Mouse (Mus musculus) intestine, postnatal 0 days (tissue): ENCODE results near the gene Ppp1r15a. TPM values are rescaled to one million over a fixed set of nuclear protein-coding genes. Genes with fewer than 3 reads are reported as not detected.

Experiments used
- ATAC-seq: fragments of 200-750 bp; cut with Nextera tagmentation; 2 replicates; pipeline ENCODE4 v1.8.0; 2017; ENCODE audit warnings: mild to moderate bottlenecking, moderate TSS enrichment, moderate library complexity
- H3K27ac ChIP-seq: fragments of 300-500 bp; sonication (generic); 2 replicates; pipeline ENCODE4 v1.5.1; 2014; ENCODE audit warnings: mild to moderate bottlenecking, low read depth, low read length, moderate library complexity
- H3K27me3 ChIP-seq: fragments of 300-500 bp; sonication (generic); replicated peaks from 2 replicates; pipeline ENCODE4 v1.6.1; 2014; ENCODE audit warnings: low read length, mixed read lengths; ENCODE audit not compliant: control insufficient read depth, insufficient read depth
- H3K36me3 ChIP-seq: fragments of 300-500 bp; sonication (generic); 2 replicates; pipeline ENCODE4 v1.6.1; 2014; ENCODE audit warnings: mild to moderate bottlenecking, moderate library complexity; ENCODE audit not compliant: control insufficient read depth, insufficient read depth
- H3K4me1 ChIP-seq: fragments of 300-500 bp; sonication (generic); replicated peaks from 2 replicates; pipeline ENCODE4 v1.6.1; 2014; ENCODE audit warnings: antibody characterized with exemption, low read length, mixed read lengths; ENCODE audit not compliant: control insufficient read depth, insufficient read depth
- H3K4me2 ChIP-seq: fragments of 300-500 bp; sonication (generic); replicated peaks from 2 replicates; pipeline ENCODE4 v1.6.1; 2014; ENCODE audit warnings: low read depth, mild to moderate bottlenecking, moderate library complexity
- H3K4me3 ChIP-seq: fragments of 300-500 bp; sonication (generic); 2 replicates; pipeline ENCODE4 v1.5.1; 2014; ENCODE audit warnings: low read depth, low read length
- H3K9ac ChIP-seq: fragments of 300-500 bp; sonication (generic); 2 replicates; pipeline ENCODE4 v1.6.1; 2014; ENCODE audit warnings: mild to moderate bottlenecking, low read depth, low read length
- H3K9me3 ChIP-seq: fragments of 300-500 bp; sonication (generic); 2 replicates; pipeline ENCODE4 v1.6.1; 2016; ENCODE audit warnings: mixed run types; ENCODE audit not compliant: control insufficient read depth
- CTCF ChIP-seq: sonication (generic); IDR thresholded peaks from 2 replicates; pipeline ENCODE4 v1.5.1; 2016; ENCODE audit warnings: low read depth, mild to moderate bottlenecking, control low read depth, antibody characterized with exemption, moderate library complexity
- WGBS: fragments of 180-500 bp; shearing (Covaris S2); extraction: QIAGEN DNeasy Blood & Tissue Kit; methylation state at CpG from one replicate; pipeline ENCODE4 v1.1.7; 2014; 5-methylcytosine and 5-hydroxymethylcytosine counted together
- polyA plus RNA-seq: library from polyadenylated mRNA; unstranded; fragments of >200 nt; fragmentation: Nextera tagmentation; extraction: Ambion mirVana; gene quantifications from 2 replicates; pipeline ENCODE4 v1.2.1, GENCODE M21; 2015

Gene Ppp1r15a
- polyA plus RNA-seq, 1 experiment from 2014 or later, result 9.0 TPM

DNA sequence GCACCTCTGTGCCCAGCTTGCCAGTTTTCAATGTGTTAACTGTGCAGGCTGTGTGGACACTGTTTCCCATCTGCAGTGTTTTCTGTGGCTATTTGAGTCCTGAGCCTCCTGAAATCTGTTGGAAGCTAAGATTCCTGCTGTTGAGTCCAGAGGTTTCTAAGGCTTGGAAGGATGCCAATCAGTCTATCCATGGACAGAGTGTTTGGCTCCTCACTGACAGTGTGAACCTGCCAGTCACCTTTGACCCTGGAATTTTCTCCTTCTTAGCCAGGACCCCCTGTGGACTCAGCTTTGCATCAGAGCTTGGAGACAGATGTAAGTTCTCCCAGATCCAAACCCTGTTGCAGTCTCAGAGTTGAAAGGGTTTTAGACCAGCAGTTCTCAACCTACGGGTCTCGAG, 14.1 kb upstream of the Ppp1r15a start:
- H3K9ac ChIP-seq, result no peak overlapping the region
- H3K4me2 ChIP-seq, result no peak overlapping the region
- no peaks in the 10 kb centered on the region for H3K9me3 ChIP-seq
- WGBS, result 68% methylated on average over 2 of the region's 2 CpGs
- H3K27ac ChIP-seq, result no peak overlapping the region
- no peak for ATAC-seq
- no peaks in the 10 kb centered on the region for H3K27me3 ChIP-seq
- no peak for TF ChIP-seq CTCF
- no peaks in the 10 kb centered on the region for H3K4me1 ChIP-seq
- no peak overlapping the region for H3K4me3 ChIP-seq
- H3K36me3 ChIP-seq, result no peaks in the 10 kb centered on the region

DNA sequence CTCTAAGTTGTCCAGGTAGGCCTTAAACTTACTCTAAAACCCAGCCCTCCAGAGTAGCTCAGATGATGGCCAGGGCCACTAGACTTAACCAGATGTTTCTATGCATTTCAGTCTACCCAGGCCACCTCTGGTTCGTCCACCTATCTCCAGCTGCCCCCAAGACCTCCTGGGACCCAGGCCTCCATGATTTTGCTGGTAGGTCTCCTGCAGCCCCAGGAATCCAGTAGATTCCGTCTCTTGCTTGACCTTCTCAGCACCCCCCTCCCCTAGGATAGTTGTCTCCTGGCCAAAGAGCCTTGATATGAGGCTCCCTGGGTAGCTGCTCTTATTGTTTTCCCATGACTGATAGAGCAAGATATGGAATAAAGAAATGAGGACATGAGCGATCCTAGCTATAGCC, 13.0 kb upstream of the Ppp1r15a start:
- H3K36me3 ChIP-seq, result no peaks in the 10 kb centered on the region
- H3K4me2 ChIP-seq, result peak overlapping the region; percentile 88; the same call in 1 of the 2 replicates
- ATAC-seq, result peak; percentile 3; the same call in 1 of the 2 replicates
- H3K4me1 ChIP-seq, result no peaks in the 10 kb centered on the region
- H3K4me3 ChIP-seq, result no peak overlapping the region
- no peaks in the 10 kb centered on the region for H3K9me3 ChIP-seq
- no peak for TF ChIP-seq CTCF
- no peak overlapping the region for H3K9ac ChIP-seq
- 76% methylated on average over 3 of the region's 3 CpGs for WGBS
- no peak overlapping the region for H3K27ac ChIP-seq
- H3K27me3 ChIP-seq, result no peaks in the 10 kb centered on the region

DNA sequence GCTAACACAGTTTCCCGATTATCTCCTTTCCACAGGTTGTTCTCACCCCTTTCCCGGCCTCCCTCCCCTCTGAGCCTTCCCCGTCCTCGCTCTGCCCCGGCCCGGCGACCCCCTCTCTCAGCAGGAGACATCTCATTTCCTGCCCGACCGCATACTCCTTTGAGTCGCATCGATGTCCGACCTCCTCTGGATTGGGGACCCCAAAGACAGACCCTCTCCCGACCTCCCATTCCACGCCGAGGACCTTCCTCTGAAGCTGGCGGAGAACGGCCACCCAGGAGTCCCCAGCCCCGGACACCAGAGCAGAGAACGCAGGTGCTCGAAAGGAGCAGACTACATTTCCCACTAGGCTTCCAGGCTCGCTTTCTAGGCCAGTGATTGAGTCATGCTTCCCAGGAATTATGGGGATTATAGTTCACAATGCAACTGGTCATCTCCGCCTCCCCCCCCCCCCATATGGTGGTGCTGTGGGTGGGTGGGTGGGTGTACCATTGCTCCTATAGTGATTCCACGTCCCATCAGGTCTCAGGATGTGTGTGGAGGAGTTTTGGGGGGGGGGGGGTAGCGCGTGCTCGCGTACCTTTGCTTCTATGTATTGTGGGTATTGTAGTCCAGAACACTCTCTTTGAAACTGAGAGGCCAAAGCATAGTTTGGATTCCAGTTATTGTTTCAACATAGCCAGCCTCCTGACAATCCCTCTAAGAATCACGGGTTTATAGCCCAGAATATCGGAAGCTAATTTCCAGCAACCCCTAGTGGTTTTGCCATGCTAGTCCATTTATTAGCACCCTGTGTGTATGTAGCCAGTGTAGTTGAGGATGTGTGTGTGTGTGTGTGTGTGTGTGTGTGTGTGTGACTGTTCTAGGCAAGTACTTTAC, 12.3 kb upstream of the Ppp1r15a start:
- Histone ChIP-seq H3K27ac (no peak overlapping the region), H3K36me3 (no peaks in the 10 kb centered on the region), H3K27me3 (no peaks in the 10 kb centered on the region), H3K4me1 (no peaks in the 10 kb centered on the region), H3K4me2 (peak overlapping the region; percentile 88), H3K9me3 (no peaks in the 10 kb centered on the region), H3K9ac (peak overlapping the region; percentile 48), H3K4me3 (peak overlapping the region; percentile 49)
- peak; percentile 72 for ATAC-seq
- TF ChIP-seq CTCF, result peak; percentile 65
- WGBS, result 4% methylated on average over 29 of the region's 29 CpGs

DNA sequence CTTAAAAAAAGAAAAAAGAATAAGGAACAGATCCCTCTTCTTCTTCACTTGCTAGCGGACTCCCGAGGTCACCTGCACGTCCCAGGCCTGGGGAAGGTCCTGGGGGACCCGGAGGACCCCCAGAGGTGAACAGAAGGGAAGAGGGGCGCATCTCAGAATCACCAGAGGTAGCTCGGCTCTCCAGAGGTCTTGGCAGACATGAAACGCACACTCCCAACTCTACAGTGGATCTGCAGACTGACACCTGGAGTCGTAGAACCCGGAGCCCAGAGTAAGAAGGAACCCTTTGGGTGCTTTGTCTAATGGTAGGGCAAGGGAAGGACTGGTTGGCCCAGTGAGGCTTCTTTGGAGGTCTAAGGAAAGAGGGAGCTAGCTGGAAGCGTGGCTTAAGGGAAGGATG, 11.5 kb upstream of the Ppp1r15a start:
- no peak for ATAC-seq
- peak overlapping the region; percentile 49; the same call in 1 of the 2 replicates for H3K4me3 ChIP-seq
- H3K27ac ChIP-seq, result no peak overlapping the region
- H3K4me1 ChIP-seq, result no peaks in the 10 kb centered on the region
- no peaks in the 10 kb centered on the region for H3K27me3 ChIP-seq
- H3K36me3 ChIP-seq, result no peaks in the 10 kb centered on the region
- 0 out of 2 replicates have a peak overlapping the region, but pooled peaks have one; percentile 48 for H3K9ac ChIP-seq
- 83% methylated on average over 10 of the region's 10 CpGs for WGBS
- H3K9me3 ChIP-seq, result no peaks in the 10 kb centered on the region
- peak overlapping the region; percentile 88 for H3K4me2 ChIP-seq
- no peak for TF ChIP-seq CTCF

DNA sequence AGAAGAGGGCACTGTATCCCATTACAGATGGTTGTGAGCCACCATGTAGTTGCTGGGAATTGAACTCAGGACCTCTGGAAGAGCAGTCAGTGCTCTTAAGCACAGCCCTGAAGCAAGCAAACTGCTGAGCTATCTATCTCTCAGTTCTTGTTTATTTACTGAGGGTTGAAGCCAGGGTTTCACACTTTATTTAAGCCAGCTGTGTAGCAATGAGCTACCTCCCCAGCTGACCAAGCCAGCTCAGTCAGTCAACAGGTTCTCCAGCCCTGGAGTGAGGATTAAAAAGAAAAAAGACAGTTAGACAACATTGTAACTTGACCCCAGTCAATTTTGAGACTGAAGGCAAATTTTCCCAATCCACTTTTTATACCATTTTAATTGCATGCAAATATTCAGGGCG, 9.6 kb upstream of the Ppp1r15a start:
- Histone ChIP-seq H3K27me3 (no peaks in the 10 kb centered on the region), H3K9me3 (no peaks in the 10 kb centered on the region), H3K27ac (no peak overlapping the region), H3K36me3 (no peaks in the 10 kb centered on the region), H3K4me1 (no peaks in the 10 kb centered on the region), H3K9ac (no peak overlapping the region), H3K4me3 (no peak overlapping the region), H3K4me2 (no peak overlapping the region)
- WGBS, result 88% methylated on average over 1 of the region's 1 CpGs
- TF ChIP-seq CTCF, result 0 out of 2 replicates have a peak, but pooled peaks have one; percentile 18
- no peak for ATAC-seq

DNA sequence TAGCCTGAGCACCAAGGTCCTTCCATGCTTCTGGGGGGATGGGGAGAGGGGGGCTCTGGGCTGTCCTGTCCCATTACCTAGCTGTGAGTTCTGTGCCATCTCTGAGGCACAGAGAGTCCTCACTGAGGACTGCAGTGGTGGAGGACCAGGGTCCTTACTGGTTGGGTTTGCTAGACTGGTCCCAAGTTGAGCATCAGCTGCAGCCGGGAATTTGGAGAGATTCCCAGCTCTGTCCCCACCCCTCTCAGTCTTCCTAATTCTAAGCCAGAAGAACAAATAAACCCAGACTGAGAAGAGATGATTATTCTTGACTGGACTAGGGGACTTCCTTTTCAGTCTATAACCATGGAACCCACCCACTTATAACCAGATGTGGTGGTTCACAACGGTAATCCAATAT, 4.6 kb upstream of the Ppp1r15a start:
- Histone ChIP-seq H3K27ac (no peak overlapping the region), H3K9me3 (no peaks in the 10 kb centered on the region), H3K36me3 (no peaks in the 10 kb centered on the region), H3K27me3 (no peaks in the 10 kb centered on the region), H3K4me2 (no peak overlapping the region), H3K9ac (no peak overlapping the region), H3K4me3 (no peak overlapping the region), H3K4me1 (no peaks in the 10 kb centered on the region; the same call in 1 of the 2 replicates)
- no peak for TF ChIP-seq CTCF
- no peak for ATAC-seq
- 31% methylated on average over 2 of the region's 2 CpGs for WGBS
